Comparison of ENCODE assay signal across 8 mouse cellular contexts in the genomic region with DNA sequence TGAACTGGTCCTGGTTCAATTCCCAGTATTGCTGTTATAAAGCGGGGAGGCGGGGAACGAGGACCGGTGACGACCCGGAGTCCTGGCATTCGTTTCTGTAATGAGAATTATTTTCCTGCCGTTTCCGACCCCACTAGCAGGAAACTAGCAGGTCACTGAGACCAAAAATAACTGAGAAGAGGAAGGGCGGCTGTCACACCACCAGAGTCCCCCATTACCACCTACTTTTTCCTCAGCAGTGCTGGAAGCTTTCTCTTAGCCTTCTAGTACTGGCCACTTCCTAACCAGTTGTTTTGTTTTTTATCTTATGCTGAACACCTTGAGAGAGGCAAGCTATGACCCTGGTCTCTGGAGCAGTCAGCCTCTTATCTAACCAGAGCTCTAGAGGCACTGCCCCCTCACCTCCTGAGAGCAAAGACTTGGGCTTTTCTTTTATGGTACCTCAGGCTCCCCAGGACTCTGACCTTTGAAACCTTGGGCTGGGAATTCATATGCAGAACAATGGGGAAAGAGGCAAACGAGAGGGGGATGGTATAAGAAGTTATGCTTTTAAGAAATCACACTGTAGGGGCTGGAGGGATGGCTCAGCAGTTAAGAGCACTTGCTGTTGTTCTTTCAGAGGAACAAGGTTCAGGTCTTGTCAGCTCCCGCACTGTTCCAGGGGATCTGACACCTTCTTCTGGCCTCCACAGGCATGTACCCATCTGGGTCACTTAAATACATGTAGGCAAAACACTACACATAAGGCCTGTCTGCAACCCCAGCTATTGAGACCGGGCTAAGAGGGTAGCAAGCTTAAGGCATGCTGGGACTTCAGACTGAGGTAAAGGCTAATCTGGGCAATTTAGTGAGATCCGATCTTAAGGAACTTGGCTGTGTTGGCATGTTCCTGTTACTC. TPM values are rescaled to one million over a fixed set of nuclear protein-coding genes. Genes with fewer than 3 reads are reported as not detected.
DNase-seq lines count a peak whose midpoint lies in the region; ATAC-seq and TF ChIP-seq lines count a peak whose summit lies in the region.

No protein-coding gene starts in this region.

- WGBS in heart, embryonic 13.5 days: 10% methylated on average over 14 of the region's 14 CpGs
- 9% methylated on average over 14 of the region's 14 CpGs for WGBS in midbrain, postnatal 0 days

- H3K27ac ChIP-seq in heart, embryonic 13.5 days (replicated peaks): peak overlapping the region; percentile 91
- H3K27ac ChIP-seq in midbrain, postnatal 0 days (ENCODE audit: low read depth, low read length): peak overlapping the region; percentile 87

- peak overlapping the region; percentile 89 for H3K9ac ChIP-seq in heart, embryonic 13.5 days
- H3K9ac ChIP-seq in midbrain, postnatal 0 days (replicated peaks; ENCODE audit: low read length, poor library complexity, severe bottlenecking): peak overlapping the region; percentile 64

- peaks cover 58% of the 10 kb centered on the region for H3K27me3 ChIP-seq in heart, embryonic 13.5 days (replicated peaks)
- no peaks in the 10 kb centered on the region for H3K27me3 ChIP-seq in midbrain, postnatal 0 days (ENCODE audit: insufficient read depth, low read length)

- peaks cover 50% of the 10 kb centered on the region for H3K4me1 ChIP-seq in heart, embryonic 13.5 days
- H3K4me1 ChIP-seq in midbrain, postnatal 0 days (ENCODE audit: insufficient read depth, low read length): peaks cover 13% of the 10 kb centered on the region; the same call in 1 of the 2 replicates

- H3K4me3 ChIP-seq in heart, embryonic 13.5 days: peak overlapping the region; percentile 62
- peak overlapping the region; percentile 53 for H3K4me3 ChIP-seq in midbrain, postnatal 0 days (ENCODE audit: low read depth, low read length)

- H3K4me2 ChIP-seq in heart, embryonic 13.5 days: peak overlapping the region; percentile 98
- H3K4me2 ChIP-seq in midbrain, postnatal 0 days (ENCODE audit: low read depth, low read length, poor library complexity, severe bottlenecking): peak overlapping the region; percentile 90

- no peak for TF ChIP-seq CTCF in midbrain, postnatal 0 days (IDR thresholded peaks at IDR 0.05)

- DNase-seq in adrenal gland, postnatal 14 days: peak; percentile 39
- DNase-seq in adrenal gland, adult 18-20 months (ENCODE audit: low spot score in 2 of 2): no peak
- DNase-seq in cerebellum, adult 9-10 months: peak; percentile 60
- peak; percentile 70 for DNase-seq in kidney, postnatal 14 days
- DNase-seq in midbrain, postnatal 0 days (ENCODE audit: low spot score): no peak
- no peak for DNase-seq in layer of hippocampus, postnatal 36 days
- no peak for DNase-seq in urinary bladder, adult 2 months (ENCODE audit: low spot score)

- peak; percentile 43; the same call in 1 of the 2 replicates for ATAC-seq in heart, embryonic 13.5 days (ENCODE audit: extremely low read depth, insufficient number of reproducible peaks, low FRiP score, low TSS enrichment)
- ATAC-seq in midbrain, postnatal 0 days (ENCODE audit: low FRiP score): no peak

- peaks cover 10% of the 10 kb centered on the region for H3K36me3 ChIP-seq in heart, embryonic 13.5 days
- 0 out of 2 replicates have a peak, but pooled peaks cover 8% of the 10 kb centered on the region for H3K36me3 ChIP-seq in midbrain, postnatal 0 days (ENCODE audit: insufficient read depth, low read length)

- H3K9me3 ChIP-seq in heart, embryonic 13.5 days: no peaks in the 10 kb centered on the region
- no peaks in the 10 kb centered on the region for H3K9me3 ChIP-seq in midbrain, postnatal 0 days (ENCODE audit: low read length)

RNA-seq across cellular contexts. Expression of gene Slc16a13, which starts 1.0 kb away (rescaled TPM):
- 5.3 and 5.6 TPM in 2 replicates for total RNA-seq in adrenal gland, postnatal 14 days (2021)
- 1 to 10 TPM; 2.4 to 2.9 TPM for total RNA-seq in adrenal gland, adult 18-20 months (2021)
- 5.0 and 7.1 TPM in 2 replicates for polyA plus RNA-seq in heart, embryonic 13.5 days (2015; fragmentation: Nextera tagmentation; extraction: Ambion mirVana)
- total RNA-seq in midbrain, postnatal 0 days (2014; rRNA removed): 9.9 and 26.1 TPM in 2 replicates
- 9.9 and 10.1 TPM in 2 replicates for polyA plus RNA-seq in midbrain, postnatal 0 days (2015; fragmentation: Nextera tagmentation; extraction: Ambion mirVana)
- 1 to 10 TPM; 6.9 to 9.4 TPM for total RNA-seq in layer of hippocampus, postnatal 36 days (2021)
- 7.0 and 8.5 TPM in 2 replicates for polyA plus RNA-seq in urinary bladder, adult 2 months (2012; rRNA removed)

RNA-seq across cellular contexts. Expression of gene Bcl6b, which starts 7.7 kb away (rescaled TPM):
- 27.0 and 28.1 TPM in 2 replicates for total RNA-seq in adrenal gland, postnatal 14 days (2021)
- total RNA-seq in adrenal gland, adult 18-20 months (2021): 10 to 100 TPM in 1 of 2 experiments, 1 to 10 TPM in 1; 7.4 to 22.5 TPM
- polyA plus RNA-seq in heart, embryonic 13.5 days (2015; fragmentation: Nextera tagmentation; extraction: Ambion mirVana): 17.8 and 18.3 TPM in 2 replicates
- 3.8 and 6.8 TPM in 2 replicates for total RNA-seq in midbrain, postnatal 0 days (2014; rRNA removed)
- polyA plus RNA-seq in midbrain, postnatal 0 days (2015; fragmentation: Nextera tagmentation; extraction: Ambion mirVana): 2.4 and 2.7 TPM in 2 replicates
- 1 to 10 TPM; 1.1 to 1.3 TPM for total RNA-seq in layer of hippocampus, postnatal 36 days (2021)
- 4.0 and 4.1 TPM in 2 replicates for polyA plus RNA-seq in urinary bladder, adult 2 months (2012; rRNA removed)

RNA-seq across cellular contexts. Expression of gene Slc16a11, which starts 9.3 kb away (rescaled TPM):
- 0.53 and 0.96 TPM in 2 replicates for total RNA-seq in adrenal gland, postnatal 14 days (2021)
- total RNA-seq in adrenal gland, adult 18-20 months (2021): 1 to 10 TPM in 1 of 2 experiments, under 1 TPM in 1; 0.53 to 1.1 TPM
- polyA plus RNA-seq in heart, embryonic 13.5 days (2015; fragmentation: Nextera tagmentation; extraction: Ambion mirVana): 0.28 and 0.60 TPM in 2 replicates
- total RNA-seq in midbrain, postnatal 0 days (2014; rRNA removed): 22.2 and 28.2 TPM in 2 replicates
- 15.2 and 18.0 TPM in 2 replicates for polyA plus RNA-seq in midbrain, postnatal 0 days (2015; fragmentation: Nextera tagmentation; extraction: Ambion mirVana)
- total RNA-seq in layer of hippocampus, postnatal 36 days (2021): 10 to 100 TPM; 30.5 to 34.6 TPM
- polyA plus RNA-seq in urinary bladder, adult 2 months (2012; rRNA removed): 3.0 and 4.8 TPM in 2 replicates

RNA-seq across cellular contexts. Expression of gene 0610010K14Rik, which starts 15.9 kb away (rescaled TPM):
- total RNA-seq in adrenal gland, postnatal 14 days (2021): 55.7 and 62.4 TPM in 2 replicates
- total RNA-seq in adrenal gland, adult 18-20 months (2021): 10 to 100 TPM; 33.7 to 37.3 TPM
- polyA plus RNA-seq in heart, embryonic 13.5 days (2015; fragmentation: Nextera tagmentation; extraction: Ambion mirVana): 125 and 137 TPM in 2 replicates
- 43.0 and 76.9 TPM in 2 replicates for total RNA-seq in midbrain, postnatal 0 days (2014; rRNA removed)
- polyA plus RNA-seq in midbrain, postnatal 0 days (2015; fragmentation: Nextera tagmentation; extraction: Ambion mirVana): 138 and 154 TPM in 2 replicates
- total RNA-seq in layer of hippocampus, postnatal 36 days (2021): 10 to 100 TPM; 41.4 to 45.6 TPM
- 55.2 and 69.0 TPM in 2 replicates for polyA plus RNA-seq in urinary bladder, adult 2 months (2012; rRNA removed)

RNA-seq across cellular contexts. Expression of gene Gm21988, which starts 17.8 kb away (rescaled TPM):
- total RNA-seq in adrenal gland, postnatal 14 days (2021): 3.6 and 5.4 TPM in 2 replicates
- 1 to 10 TPM; 4.3 to 5.3 TPM for total RNA-seq in adrenal gland, adult 18-20 months (2021)
- polyA plus RNA-seq in heart, embryonic 13.5 days (2015; fragmentation: Nextera tagmentation; extraction: Ambion mirVana): 9.0 and 9.5 TPM in 2 replicates
- 3.4 and 5.5 TPM in 2 replicates for total RNA-seq in midbrain, postnatal 0 days (2014; rRNA removed)
- polyA plus RNA-seq in midbrain, postnatal 0 days (2015; fragmentation: Nextera tagmentation; extraction: Ambion mirVana): 18.6 and 20.1 TPM in 2 replicates
- total RNA-seq in layer of hippocampus, postnatal 36 days (2021): 1 to 10 TPM; 3.9 to 5.1 TPM
- polyA plus RNA-seq in urinary bladder, adult 2 months (2012; rRNA removed): 7.4 and 8.7 TPM in 2 replicates

Comparison
In these comparisons a context has a peak if more than half of its experiments do, and no peak if none do; other contexts are left out.
1. DNase-seq: peak in adrenal gland, postnatal 14 days (single experiment), cerebellum, adult 9-10 months (single experiment) and kidney, postnatal 14 days (single experiment); none in adrenal gland, adult 18-20 months (0 of 2), midbrain, postnatal 0 days (single experiment), layer of hippocampus, postnatal 36 days (0 of 2) and urinary bladder, adult 2 months (single experiment).
2. RNA of gene Slc16a11, which starts 9.3 kb away (total RNA-seq): 30.5 to 34.6 TPM in layer of hippocampus, postnatal 36 days and 22.2 to 28.2 TPM in midbrain, postnatal 0 days; 0.53 to 1.1 TPM in adrenal gland, adult 18-20 months and 0.53 to 0.96 TPM in adrenal gland, postnatal 14 days; every median in the first group is over 10 times any median in the second.